Comparison of ENCODE assay signal across 9 mouse cellular contexts in genomic region chr17:27071630-27072029, GRCm38 (mm10). TPM values are rescaled to one million over a fixed set of nuclear protein-coding genes. Genes with fewer than 3 reads are reported as not detected.
DNase-seq lines count a peak whose midpoint lies in the region; ATAC-seq lines count a peak whose summit lies in the region.
"Had no signal": no experiment of that assay in that cellular context is flagged by ENCODE, and none has a peak within 500 bp of the region (broad histone marks: within the 10 kb centered on the region; RNA-seq: fewer than 3 reads in every experiment).

No protein-coding gene starts in this region.

- H3K4me1 ChIP-seq in neural tube, embryonic 15.5 days: peaks cover 10% of the 10 kb centered on the region; the same call in 1 of the 2 replicates
- H3K4me1 ChIP-seq in hindbrain, embryonic 13.5 days (replicated peaks): peaks cover 17% of the 10 kb centered on the region

- no peaks in the 10 kb centered on the region for H3K9me3 ChIP-seq in neural tube, embryonic 15.5 days (replicated peaks)
- no peaks in the 10 kb centered on the region for H3K9me3 ChIP-seq in hindbrain, embryonic 13.5 days
- H3K9me3 ChIP-seq: stomach, embryonic 15.5 days had no signal

- ATAC-seq in neural tube, embryonic 15.5 days (ENCODE audit: low FRiP score): no peak
- ATAC-seq in hindbrain, embryonic 13.5 days (ENCODE audit: low FRiP score): no peak

- H3K27ac ChIP-seq in neural tube, embryonic 15.5 days (replicated peaks): no peak overlapping the region
- no peak overlapping the region for H3K27ac ChIP-seq in hindbrain, embryonic 13.5 days
- H3K27ac ChIP-seq: stomach, embryonic 15.5 days had no signal

- no peaks in the 10 kb centered on the region for H3K36me3 ChIP-seq in neural tube, embryonic 15.5 days
- no peaks in the 10 kb centered on the region for H3K36me3 ChIP-seq in hindbrain, embryonic 13.5 days
- H3K36me3 ChIP-seq: stomach, embryonic 15.5 days had no signal

- peak; percentile 51 for DNase-seq in gastrocnemius, postnatal 10 days
- no peak for DNase-seq in gastrocnemius, adult 8-10 months (ENCODE audit: low spot score in 2 of 2)
- peak; percentile 35 for DNase-seq in neural tube, embryonic 10.5 days (ENCODE audit: extremely low spot score, low spot score)
- peak; percentile 81 for DNase-seq in cerebellum, adult 8-10 months
- DNase-seq in naive thymus-derived CD4-positive, alpha-beta T cell, adult 2 months (ENCODE audit: low read depth): peak; percentile 57
- DNase-seq in layer of hippocampus, adult 8-10 months (ENCODE audit: low spot score in 2 of 2): no peak

- no peaks in the 10 kb centered on the region for H3K27me3 ChIP-seq in neural tube, embryonic 15.5 days (replicated peaks)
- H3K27me3 ChIP-seq in hindbrain, embryonic 13.5 days: no peaks in the 10 kb centered on the region
- H3K27me3 ChIP-seq: stomach, embryonic 15.5 days had no signal

- 50% methylated on average over 6 of the region's 6 CpGs for WGBS in neural tube, embryonic 15.5 days
- WGBS in hindbrain, embryonic 13.5 days: 54% methylated on average over 6 of the region's 6 CpGs

- no peak overlapping the region for H3K4me3 ChIP-seq in neural tube, embryonic 15.5 days (replicated peaks)
- no peak overlapping the region for H3K4me3 ChIP-seq in hindbrain, embryonic 13.5 days
- H3K4me3 ChIP-seq: stomach, embryonic 15.5 days had no signal

- no peak overlapping the region for H3K9ac ChIP-seq in neural tube, embryonic 15.5 days (replicated peaks)
- H3K9ac ChIP-seq in hindbrain, embryonic 13.5 days: no peak overlapping the region
- H3K9ac ChIP-seq: stomach, embryonic 15.5 days had no signal

- no peak overlapping the region for H3K4me2 ChIP-seq in neural tube, embryonic 15.5 days
- no peak overlapping the region for H3K4me2 ChIP-seq in hindbrain, embryonic 13.5 days
- H3K4me2 ChIP-seq: stomach, embryonic 15.5 days had no signal

RNA-seq across cellular contexts. Expression of gene Itpr3, which starts 14.5 kb away (rescaled TPM):
- 1 to 10 TPM; 6.3 to 7.2 TPM for total RNA-seq in gastrocnemius, postnatal 10 days (2021)
- total RNA-seq in gastrocnemius, adult 8-10 months (2022): 1 to 10 TPM; 1.4 to 2.8 (median 2.0) TPM
- polyA plus RNA-seq in neural tube, embryonic 15.5 days (2015; fragmentation: Nextera tagmentation; extraction: Ambion mirVana): 0.82 and 2.9 TPM in 2 replicates
- total RNA-seq in layer of hippocampus, adult 8-10 months (2022): 1 to 10 TPM; 3.0 to 4.8 (median 3.7) TPM
- 1.1 and 1.2 TPM in 2 replicates for polyA plus RNA-seq in hindbrain, embryonic 13.5 days (2015; fragmentation: Nextera tagmentation; extraction: Ambion mirVana)

RNA-seq across cellular contexts. Expression of gene Bak1, which starts 42.8 kb away (rescaled TPM):
- 10 to 100 TPM; 26.5 to 30.5 TPM for total RNA-seq in gastrocnemius, postnatal 10 days (2021)
- total RNA-seq in gastrocnemius, adult 8-10 months (2022): 10 to 100 TPM; 18.8 to 22.3 (median 21.4) TPM
- polyA plus RNA-seq in neural tube, embryonic 15.5 days (2015; fragmentation: Nextera tagmentation; extraction: Ambion mirVana): 4.5 TPM in 2 replicates
- 10 to 100 TPM; 11.6 to 15.9 (median 13.7) TPM for total RNA-seq in layer of hippocampus, adult 8-10 months (2022)
- 2.5 and 3.1 TPM in 2 replicates for polyA plus RNA-seq in hindbrain, embryonic 13.5 days (2015; fragmentation: Nextera tagmentation; extraction: Ambion mirVana)

Comparison
In these comparisons a context has a peak if more than half of its experiments do, and no peak if none do; other contexts are left out.
1. DNase-seq: peak in gastrocnemius, postnatal 10 days (single experiment), neural tube, embryonic 10.5 days (single experiment), cerebellum, adult 8-10 months (single experiment) and naive thymus-derived CD4-positive, alpha-beta T cell, adult 2 months (single experiment); none in gastrocnemius, adult 8-10 months (0 of 2) and layer of hippocampus, adult 8-10 months (0 of 2).